Mouse (Mus musculus) kidney, adult 2 months (tissue): ENCODE results near the gene Top1. TPM values are rescaled to one million over a fixed set of nuclear protein-coding genes. Genes with fewer than 3 reads are reported as not detected.

Experiments
- DNase-seq: peaks from one replicate; pipeline ENCODE4 v3.0.0; 2021
- H3K27ac ChIP-seq: fragments of 200-500 bp; 2 replicates; pipeline ENCODE4 v1.5.1; 2012; ENCODE audit warnings: low read depth, low read length, control low read depth, inconsistent platforms; ENCODE audit not compliant: insufficient read depth
- H3K27me3 ChIP-seq: fragments of 200-500 bp; replicated peaks from 2 replicates; pipeline ENCODE4 v1.6.1; 2012; ENCODE audit warnings: mild to moderate bottlenecking, moderate library complexity, low read length, inconsistent platforms; ENCODE audit not compliant: control insufficient read depth, insufficient read depth
- H3K36me3 ChIP-seq: fragments of 200-500 bp; 2 replicates; pipeline ENCODE4 v1.6.1; 2012; ENCODE audit warnings: mild to moderate bottlenecking, moderate library complexity, low read length, inconsistent platforms; ENCODE audit not compliant: control insufficient read depth, insufficient read depth
- H3K4me1 ChIP-seq: fragments of 200-500 bp; 2 replicates; pipeline ENCODE4 v1.6.1; 2011; ENCODE audit warnings: low read length; ENCODE audit not compliant: control insufficient read depth, insufficient read depth
- H3K4me3 ChIP-seq: fragments of 200-500 bp; 2 replicates; pipeline ENCODE4 v1.5.1; 2011; ENCODE audit warnings: mild to moderate bottlenecking, low read depth, low read length, control low read depth; ENCODE audit not compliant: insufficient read depth
- CTCF ChIP-seq: fragments of 200-500 bp; conservative IDR thresholded peaks from 2 replicates; pipeline ENCODE4 v1.5.1; 2011; ENCODE audit warnings: low read depth, mild to moderate bottlenecking, control low read depth, low read length, moderate library complexity, mixed read lengths; ENCODE audit not compliant: insufficient read depth, insufficient read length
- POLR2A ChIP-seq: fragments of 200-500 bp; IDR thresholded peaks from one replicate; pipeline ENCODE4 v1.6.1; 2011; ENCODE audit warnings: low read depth, low read length, control low read depth
- WGBS: fragments of 180-500 bp; shearing (Covaris S2); methylation state at CpG from one replicate; pipeline ENCODE4 v1.1.7; 2018; 5-methylcytosine and 5-hydroxymethylcytosine counted together
- polyA plus RNA-seq: library from polyadenylated mRNA; depleted of rRNA; stranded (reverse); fragments of >200 nt; gene quantifications from 2 replicates; pipeline ENCODE4 v1.2.3, GENCODE M21; 2012

Gene Top1
- polyA plus RNA-seq, 1 experiment, result 9.2 TPM

GRCm38 (mm10) chr2:160623745-160624144, 21.9 kb upstream of the Top1 start:
- no peak overlapping the region for H3K27ac ChIP-seq
- 0 out of 2 replicates have a peak, but pooled peaks cover 6% of the 10 kb centered on the region for H3K4me1 ChIP-seq
- no peak for DNase-seq
- H3K4me3 ChIP-seq, result no peak overlapping the region
- no peaks in the 10 kb centered on the region for H3K27me3 ChIP-seq
- 72% methylated on average over 3 of the region's 3 CpGs for WGBS
- no peak for TF ChIP-seq CTCF
- no peak for TF ChIP-seq POLR2A
- no peaks in the 10 kb centered on the region for H3K36me3 ChIP-seq

- H3K27me3 ChIP-seq, result no peaks in the 10 kb centered on the region
- H3K36me3 ChIP-seq, result no peaks in the 10 kb centered on the region
- no peak overlapping the region for H3K27ac ChIP-seq
- TF ChIP-seq POLR2A, result no peak
- no peak for TF ChIP-seq CTCF
- H3K4me3 ChIP-seq, result no peak overlapping the region
- no peaks in the 10 kb centered on the region for H3K4me1 ChIP-seq
- DNase-seq, result no peak
- WGBS, result 75% methylated on average over 11 of the region's 11 CpGs
Observed at GRCm38 (mm10) chr2:160627207-160628025, 18.3 kb upstream of the Top1 start.

- no peaks in the 10 kb centered on the region for H3K27me3 ChIP-seq
- no peaks in the 10 kb centered on the region for H3K4me1 ChIP-seq
- DNase-seq, result no peak
- H3K4me3 ChIP-seq, result no peak overlapping the region
- no peak for TF ChIP-seq POLR2A
- TF ChIP-seq CTCF, result no peak
- H3K27ac ChIP-seq, result no peak overlapping the region
- no peaks in the 10 kb centered on the region for H3K36me3 ChIP-seq
- WGBS, result 84% methylated on average over 5 of the region's 5 CpGs
Observed at GRCm38 (mm10) chr2:160628055-160628454, 17.6 kb upstream of the Top1 start.

GRCm38 (mm10) chr2:160628666-160629527, 16.8 kb upstream of the Top1 start:
- no peaks in the 10 kb centered on the region for H3K36me3 ChIP-seq
- H3K27me3 ChIP-seq, result no peaks in the 10 kb centered on the region
- no peaks in the 10 kb centered on the region for H3K4me1 ChIP-seq
- DNase-seq, result no peak
- WGBS, result 92% methylated on average over 12 of the region's 12 CpGs
- H3K4me3 ChIP-seq, result no peak overlapping the region
- TF ChIP-seq CTCF (no peak), POLR2A (no peak)
- H3K27ac ChIP-seq, result no peak overlapping the region

- no peak overlapping the region for H3K4me3 ChIP-seq
- no peaks in the 10 kb centered on the region for H3K4me1 ChIP-seq
- H3K27me3 ChIP-seq, result no peaks in the 10 kb centered on the region
- WGBS, result 95% methylated on average over 8 of the region's 8 CpGs
- H3K27ac ChIP-seq, result no peak overlapping the region
- no peak for DNase-seq
- H3K36me3 ChIP-seq, result no peaks in the 10 kb centered on the region
- TF ChIP-seq CTCF (no peak), POLR2A (no peak)
Observed at GRCm38 (mm10) chr2:160629528-160629830, 16.2 kb upstream of the Top1 start.

GRCm38 (mm10) chr2:160630872-160631597, 14.7 kb upstream of the Top1 start:
- TF ChIP-seq POLR2A (no peak), CTCF (no peak)
- no peaks in the 10 kb centered on the region for H3K27me3 ChIP-seq
- WGBS, result 78% methylated on average over 9 of the region's 9 CpGs

More at GRCm38 (mm10) chr2:160630872-160631597, 14.7 kb upstream of the Top1 start:
- Histone ChIP-seq H3K4me1 (no peaks in the 10 kb centered on the region), H3K4me3 (no peak overlapping the region), H3K36me3 (no peaks in the 10 kb centered on the region), H3K27ac (no peak overlapping the region)
- DNase-seq, result no peak
